Mouse (Mus musculus): ENCODE measurements at regions not wholly inside any gene's neighbourhood (a gene's known extent, or its start where the extent isn't known, plus 50 kb on each side); places are given as distances from the start of the nearest gene placed in this dataset.
A peak's percentile ranks its signal among the peaks of the same experiment; 100 is the strongest.

GRCm38 (mm10) chr3:149993199-149993598 lies 1002.8 kb upstream of the Adgrl2 start:
- peak in 1 of 2 experiments; percentile 2 for DNase-seq (ENCODE audit: low spot score in 2 of 2)
- intact Hi-C loops (cut with DNase I) = no loop called here

- intact Hi-C loops (cut with DNase I) = no loop called here
- DNase-seq (ENCODE audit: low spot score in 2 of 2) = no peak
These were observed 997.4 kb upstream of the Adgrl2 start for GRCm38 (mm10) chr3:149987801-149988200.

- no peak for DNase-seq (ENCODE audit: low spot score in 2 of 2)
- intact Hi-C loops (cut with DNase I) = no loop called here
These were observed 966.6 kb upstream of the Adgrl2 start for GRCm38 (mm10) chr3:149956993-149957392.

GRCm38 (mm10) chr3:149936197-149936596 lies 945.8 kb upstream of the Adgrl2 start:
- intact Hi-C loops (cut with DNase I) = no loop called here

GRCm38 (mm10) chr3:149934832-149935231 lies 944.5 kb upstream of the Adgrl2 start:
- no peak for DNase-seq (ENCODE audit: low spot score in 2 of 2)
- intact Hi-C loops (cut with DNase I) = no loop called here

More at GRCm38 (mm10) chr3:149936197-149936596, 945.8 kb upstream of the Adgrl2 start:
- peak; percentile 3 to 7 for DNase-seq (ENCODE audit: low spot score in 2 of 2)

GRCm38 (mm10) chr3:149928456-149929360 lies 938.4 kb upstream of the Adgrl2 start:
- peak; percentile 13 to 14 for DNase-seq (ENCODE audit: low spot score in 2 of 2)
- intact Hi-C loops (cut with DNase I) = no loop called here

GRCm38 (mm10) chr3:149920206-149920605 lies 929.9 kb upstream of the Adgrl2 start:
- intact Hi-C loops (cut with DNase I) = no loop called here
- DNase-seq (ENCODE audit: low spot score in 2 of 2) = no peak

- no peak for DNase-seq (ENCODE audit: low spot score in 2 of 2)
- intact Hi-C loops (cut with DNase I) = no loop called here
These were observed 927.8 kb upstream of the Adgrl2 start for GRCm38 (mm10) chr3:149918201-149918600.

GRCm38 (mm10) chr3:149910721-149911120 lies 920.4 kb upstream of the Adgrl2 start:
- intact Hi-C loops (cut with DNase I) = no loop called here
- DNase-seq (ENCODE audit: low spot score in 2 of 2) = no peak

GRCm38 (mm10) chr3:149901783-149902182 lies 911.4 kb upstream of the Adgrl2 start:
- no peak for DNase-seq (ENCODE audit: low spot score in 2 of 2)
- intact Hi-C loops (cut with DNase I) = no loop called here

- DNase-seq (ENCODE audit: low spot score in 2 of 2) = no peak
- intact Hi-C loops (cut with DNase I) = no loop called here
These were observed 886.2 kb upstream of the Adgrl2 start for GRCm38 (mm10) chr3:149876553-149876952.

GRCm38 (mm10) chr3:149865945-149866344 lies 875.6 kb upstream of the Adgrl2 start:
- intact Hi-C loops (cut with DNase I) = no loop called here
- no peak for DNase-seq (ENCODE audit: low spot score in 2 of 2)

- no peak for DNase-seq (ENCODE audit: low spot score in 2 of 2)
- intact Hi-C loops (cut with DNase I) = no loop called here
These were observed 856.7 kb upstream of the Adgrl2 start for GRCm38 (mm10) chr3:149846941-149847539.

- intact Hi-C loops (cut with DNase I) = no loop called here
- no peak for DNase-seq (ENCODE audit: low spot score in 2 of 2)
These were observed 855.6 kb upstream of the Adgrl2 start for GRCm38 (mm10) chr3:149845826-149846486.

GRCm38 (mm10) chr3:149845083-149845825 lies 854.9 kb upstream of the Adgrl2 start:
- DNase-seq (ENCODE audit: low spot score in 2 of 2) = peak; percentile 10 to 20
- intact Hi-C loops (cut with DNase I) = no loop called here

GRCm38 (mm10) chr3:149837921-149838320 lies 847.6 kb upstream of the Adgrl2 start:
- intact Hi-C loops (cut with DNase I) = no loop called here
- DNase-seq (ENCODE audit: low spot score in 2 of 2) = no peak

- intact Hi-C loops (cut with DNase I) = no loop called here
These were observed 846.3 kb upstream of the Adgrl2 start for GRCm38 (mm10) chr3:149836467-149837233.

GRCm38 (mm10) chr3:149827181-149827580 lies 836.8 kb upstream of the Adgrl2 start:
- intact Hi-C loops (cut with DNase I) = no loop called here
- no peak for DNase-seq (ENCODE audit: low spot score in 2 of 2)

More at GRCm38 (mm10) chr3:149836467-149837233, 846.3 kb upstream of the Adgrl2 start:
- DNase-seq (ENCODE audit: low spot score in 2 of 2) = no peak

GRCm38 (mm10) chr3:149826757-149827156 lies 836.4 kb upstream of the Adgrl2 start:
- intact Hi-C loops (cut with DNase I) = no loop called here
- DNase-seq (ENCODE audit: low spot score in 2 of 2) = no peak

Data from left cerebral cortex, postnatal 14 days (tissue).